Mouse (Mus musculus): ENCODE measurements around the gene Slc45a1.

GRCm38 (mm10) chr4:150685778-150686493, 34.0 kb upstream of the Slc45a1 start:
- TF ChIP-seq CTCF (conservative IDR thresholded peaks at IDR 0.05; ENCODE audit: low read length) (no peak), NANOG (IDR thresholded peaks at IDR 0.05; ENCODE audit: borderline replicate concordance, low read length) (no peak)
